Mouse (Mus musculus): Measurements from ENCODE around the gene Pdia4. TPM values are rescaled to one million over a fixed set of nuclear protein-coding genes. Genes with fewer than 3 reads are reported as not detected.

Gene Pdia4
- total RNA-seq (2023) = 70.1 TPM

GRCm38 (mm10) chr6:47813257-47813878 is at the start of gene Pdia4:
Gene Pdia4 (minus strand): TSS chr6:47813430.

DNA sequence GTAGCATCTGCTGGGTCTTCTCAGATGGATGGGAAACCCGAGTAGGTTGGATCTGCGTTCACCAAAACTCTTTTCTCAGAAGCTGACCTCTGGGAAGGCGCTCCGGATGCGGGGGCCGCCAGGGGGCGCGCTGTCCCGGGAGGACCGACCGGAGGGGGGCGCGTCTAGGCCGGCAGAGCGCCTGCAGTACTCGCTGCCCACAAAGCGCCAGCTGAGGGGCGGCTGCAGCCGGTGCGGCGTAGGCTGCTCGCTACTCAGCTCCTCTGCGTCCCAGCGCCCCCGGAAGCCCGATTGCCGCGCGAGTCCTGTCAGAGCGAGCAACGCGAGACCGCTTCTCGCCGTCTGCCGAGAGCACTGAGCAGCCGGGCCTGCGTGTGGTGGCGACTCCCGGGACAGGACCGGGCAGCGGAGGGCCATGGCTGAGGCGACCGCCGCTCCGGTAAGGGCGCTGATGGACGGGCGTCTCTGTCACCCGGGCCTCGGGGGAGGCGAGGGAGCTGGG is 22.3 kb upstream of the Pdia4 start, which contains the start of gene Zfp398:
Zfp398 (plus strand) TSS at position 180 of the 502 bp plus-strand sequence.

DNA sequence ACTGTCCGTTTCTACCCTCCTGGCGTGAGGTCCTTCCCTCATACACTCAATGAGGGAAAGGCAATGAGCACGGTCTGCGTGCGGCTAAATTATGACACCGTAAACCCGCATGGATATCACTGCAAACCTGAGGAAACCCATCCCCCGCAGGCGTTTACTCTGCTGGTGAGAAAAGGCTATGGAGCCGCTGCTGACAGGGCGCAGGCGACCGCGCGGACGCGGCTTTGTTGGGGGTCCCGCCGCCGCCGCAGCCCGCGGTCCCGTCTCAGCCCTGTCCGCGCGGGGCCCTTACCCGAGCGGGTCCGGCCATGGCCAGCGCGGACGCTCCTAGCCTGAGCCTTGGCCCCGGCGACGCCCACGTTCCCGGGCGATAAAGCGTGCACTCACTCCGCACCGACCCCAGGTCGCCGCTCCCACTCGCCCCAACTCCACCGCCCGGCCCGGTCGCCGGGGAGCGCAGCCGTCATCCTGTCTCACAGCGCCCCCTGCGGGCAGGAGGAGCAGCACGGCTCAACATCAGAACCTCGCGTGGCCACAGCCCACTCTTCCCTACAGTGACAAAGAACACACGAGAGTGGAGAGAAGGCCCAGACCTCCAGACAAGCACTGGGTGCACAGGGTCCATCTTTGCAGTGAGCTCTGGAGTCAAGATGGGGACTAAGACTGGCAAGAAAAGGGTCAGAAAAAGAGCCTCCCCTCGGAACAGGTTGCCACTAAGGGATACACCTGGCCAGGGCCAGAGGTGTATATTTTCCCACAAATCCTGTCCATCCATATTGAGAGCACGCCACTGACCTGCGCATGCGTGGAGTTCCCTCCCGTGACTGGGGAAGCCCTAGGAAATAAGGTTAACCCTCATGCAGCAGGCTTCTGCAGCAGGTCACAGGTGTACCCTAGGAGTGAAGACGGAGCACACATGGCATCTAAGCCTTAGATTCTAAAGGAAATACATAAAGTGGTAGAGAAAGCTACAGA is 17.2 kb upstream of the Pdia4 start, which contains the start of gene Zfp786:
Zfp786 (minus strand) TSS at position 764 of the 975 bp plus-strand sequence.

Other genes starting within 250 kb of the Pdia4 start
- 21.5 TPM for gene Ezh2, start 218.1 kb downstream of the Pdia4 start, total RNA-seq (2023)
- gene Zfp786, start 17.4 kb upstream of the Pdia4 start, total RNA-seq (2023) = not detected
- 37.3 TPM for gene Zfp398, start 22.2 kb upstream of the Pdia4 start, total RNA-seq (2023)
- 10.9 TPM for gene Zfp282, start 63.8 kb upstream of the Pdia4 start, total RNA-seq (2023)
- 72.5 TPM for gene Zfp212, start 107.0 kb upstream of the Pdia4 start, total RNA-seq (2023)
- gene Zfp956, start 140.0 kb upstream of the Pdia4 start, total RNA-seq (2023) = 28.5 TPM
- gene Zfp777, start 235.5 kb upstream of the Pdia4 start, total RNA-seq (2023) = 49.1 TPM

Measured in CD4-positive naive resting alpha-beta T cell, adult 76 days (primary cell).